Mouse (Mus musculus) megakaryocyte, embryonic 14.5 days (primary cell): Measurements from ENCODE around the gene Dis3l2. TPM values are rescaled to one million over a fixed set of nuclear protein-coding genes. Genes with fewer than 3 reads are reported as not detected.
A peak's percentile ranks its signal among the peaks of the same experiment; 100 is the strongest.

ENCODE experiments used
- H3K27me3 ChIP-seq: replicated peaks from 2 replicates; pipeline ENCODE3; 2012; ENCODE audit warnings: inconsistent platforms
- H3K36me3 ChIP-seq: replicated peaks from 2 replicates; pipeline ENCODE3; 2012; ENCODE audit warnings: low read length, inconsistent platforms, mixed read lengths
- H3K4me1 ChIP-seq: 2 replicates; pipeline ENCODE4 v1.6.1; 2012; ENCODE audit warnings: inconsistent platforms
- H3K4me3 ChIP-seq: replicated peaks from 2 replicates; pipeline ENCODE3; 2012; ENCODE audit warnings: moderate library complexity, mild to moderate bottlenecking, inconsistent platforms
- H3K9me3 ChIP-seq: 2 replicates; pipeline ENCODE4 v1.6.1; 2012; ENCODE audit warnings: inconsistent platforms
- FLI1 ChIP-seq: IDR thresholded peaks from 2 replicates; pipeline ENCODE4 v1.6.1; 2012; ENCODE audit warnings: low read length, inconsistent platforms, mixed read lengths
- GATA1 ChIP-seq: IDR thresholded peaks from 3 replicates; pipeline ENCODE4 v1.6.1; 2012; ENCODE audit warnings: mixed read lengths, low read length, inconsistent platforms, borderline replicate concordance
- polyA plus RNA-seq: library from polyadenylated mRNA; stranded (reverse); fragments of >175 nt; gene quantifications from 2 replicates; pipeline ENCODE4 v1.2.3, GENCODE M21; 2012; ENCODE audit warnings: low replicate concordance; ENCODE audit not compliant: insufficient read depth

The Dis3l2 gene
- polyA plus RNA-seq, 1 experiment, result 7.1 TPM

DNA sequence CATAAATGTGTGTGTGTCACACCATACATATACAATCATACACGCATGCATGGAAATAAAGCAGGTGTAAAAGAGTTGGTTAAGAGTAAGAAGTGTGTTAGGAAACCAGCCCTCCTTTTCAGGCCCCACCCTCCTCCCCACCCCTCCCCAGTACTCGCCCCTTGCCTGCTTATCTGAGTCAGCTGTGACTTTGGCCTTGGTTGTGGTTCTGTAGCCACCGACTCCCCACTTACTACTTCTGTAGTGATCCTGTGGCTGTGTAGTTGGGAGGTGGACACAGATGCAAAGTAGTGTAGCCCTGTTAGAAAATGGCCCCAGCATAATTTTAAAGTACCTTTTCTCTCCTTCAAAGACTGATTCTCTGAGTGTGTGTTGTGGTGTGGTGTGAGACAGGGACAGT, 318.0 kb downstream of the Dis3l2 start:
- Histone ChIP-seq H3K36me3 (peaks cover 35% of the 10 kb centered on the region), H3K9me3 (no peaks in the 10 kb centered on the region), H3K4me1 (peaks cover 8% of the 10 kb centered on the region), H3K27me3 (peaks cover 7% of the 10 kb centered on the region), H3K4me3 (peak overlapping the region; percentile 47)
- TF ChIP-seq FLI1, result no peak
- no peak for TF ChIP-seq GATA1

DNA sequence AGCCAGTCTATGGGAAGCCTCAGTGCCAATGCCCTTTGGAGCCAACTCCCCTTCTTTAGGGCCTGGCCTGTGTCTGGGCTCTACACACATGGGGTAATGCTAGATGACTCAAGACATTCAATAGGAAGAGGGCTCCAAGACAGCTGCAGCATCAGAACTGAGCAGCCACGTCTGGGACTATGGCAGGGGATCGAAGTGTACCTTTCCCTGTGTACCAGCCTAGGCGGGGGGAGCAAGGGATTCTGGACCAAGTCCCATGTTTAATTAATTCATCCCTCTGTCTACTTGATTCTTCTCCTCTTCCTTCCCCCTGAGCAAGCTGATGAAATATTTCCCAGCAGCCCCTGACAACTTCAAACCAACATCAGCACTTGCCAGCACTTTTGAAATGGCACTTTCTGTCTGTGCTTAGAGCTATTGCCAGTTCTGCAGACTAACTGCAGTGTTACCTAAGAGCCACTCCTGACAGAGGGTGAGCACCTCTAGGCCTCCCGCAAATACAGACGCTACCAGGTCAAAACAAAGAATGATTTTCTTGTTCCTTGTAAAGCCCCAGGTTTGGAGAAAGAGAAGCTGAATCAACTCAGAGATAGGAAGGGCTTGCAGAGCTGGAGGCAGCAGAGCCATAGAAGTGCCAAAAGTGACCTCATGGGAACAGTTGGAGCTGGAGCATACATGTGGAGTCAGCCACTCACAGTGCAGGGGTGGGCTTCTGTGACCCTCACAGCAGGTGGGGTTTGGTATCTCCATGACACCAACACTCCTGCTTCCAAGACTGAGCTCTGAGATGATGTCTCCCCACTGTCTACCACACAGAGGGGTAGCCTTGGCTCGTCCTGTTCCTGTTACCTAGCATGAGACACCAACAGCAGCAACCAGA, 319.9 kb downstream of the Dis3l2 start:
- H3K9me3 ChIP-seq, result no peaks in the 10 kb centered on the region
- TF ChIP-seq GATA1 (no peak), FLI1 (no peak)
- H3K27me3 ChIP-seq, result peaks cover 13% of the 10 kb centered on the region
- H3K36me3 ChIP-seq, result peaks cover 35% of the 10 kb centered on the region
- peaks cover 11% of the 10 kb centered on the region for H3K4me1 ChIP-seq
- no peak overlapping the region for H3K4me3 ChIP-seq

- Histone ChIP-seq H3K27me3 (peaks cover 17% of the 10 kb centered on the region), H3K4me3 (no peak overlapping the region), H3K4me1 (peaks cover 20% of the 10 kb centered on the region), H3K36me3 (peaks cover 35% of the 10 kb centered on the region), H3K9me3 (no peaks in the 10 kb centered on the region)
- no peak for TF ChIP-seq FLI1
- TF ChIP-seq GATA1, result no peak
These were observed 321.4 kb downstream of the Dis3l2 start for GRCm38 (mm10) chr1:87025021-87025420.

- Histone ChIP-seq H3K9me3 (no peaks in the 10 kb centered on the region), H3K4me1 (peaks cover 26% of the 10 kb centered on the region), H3K27me3 (peaks cover 23% of the 10 kb centered on the region), H3K36me3 (peaks cover 5% of the 10 kb centered on the region), H3K4me3 (no peak overlapping the region)
- TF ChIP-seq GATA1, result no peak
- no peak for TF ChIP-seq FLI1
These were observed 325.2 kb downstream of the Dis3l2 start for GRCm38 (mm10) chr1:87028786-87029185.

DNA sequence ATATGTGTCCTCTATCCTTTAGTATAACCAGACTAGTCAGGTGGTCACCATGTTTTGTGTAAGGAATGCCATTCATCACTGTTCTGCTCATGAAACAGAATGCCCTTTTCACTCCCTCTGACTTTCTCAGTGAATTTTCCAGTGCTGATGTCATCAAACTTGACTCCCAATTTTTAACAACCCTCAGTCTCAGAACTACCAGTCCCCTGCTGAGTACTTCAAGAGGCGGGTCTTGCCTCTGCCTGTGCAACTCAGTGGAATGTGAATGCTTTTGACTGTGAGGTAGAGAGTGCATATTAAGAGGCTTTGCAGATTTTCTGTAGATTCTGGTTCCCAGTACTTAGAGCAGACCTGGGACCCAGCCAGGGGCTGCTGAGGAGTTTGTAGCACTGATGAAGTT, 327.0 kb downstream of the Dis3l2 start:
- Histone ChIP-seq H3K4me3 (no peak overlapping the region), H3K36me3 (no peaks in the 10 kb centered on the region), H3K4me1 (peaks cover 36% of the 10 kb centered on the region), H3K27me3 (peaks cover 25% of the 10 kb centered on the region), H3K9me3 (no peaks in the 10 kb centered on the region)
- no peak for TF ChIP-seq FLI1
- TF ChIP-seq GATA1, result no peak

DNA sequence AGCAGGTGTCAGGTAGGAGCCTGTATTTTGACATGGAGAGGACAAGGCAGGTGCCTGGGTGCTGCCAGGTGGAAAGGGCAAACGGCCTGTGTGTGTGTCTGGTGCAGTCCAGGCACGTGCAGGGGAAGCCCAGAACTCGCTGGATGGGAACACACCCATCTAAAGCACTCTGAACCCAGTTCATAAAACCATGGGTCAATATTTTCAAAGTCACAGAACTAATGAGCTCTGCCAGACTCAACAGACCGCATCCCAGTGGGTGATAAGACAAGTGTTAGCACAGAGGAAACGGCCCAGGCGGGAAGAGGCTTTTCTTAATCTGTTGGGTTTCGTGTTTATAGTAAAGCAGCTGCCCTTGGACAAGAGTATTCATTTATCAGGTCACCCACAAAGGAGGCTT, 328.9 kb downstream of the Dis3l2 start:
- Histone ChIP-seq H3K9me3 (no peaks in the 10 kb centered on the region), H3K4me3 (no peak overlapping the region), H3K4me1 (peaks cover 48% of the 10 kb centered on the region), H3K27me3 (peaks cover 20% of the 10 kb centered on the region), H3K36me3 (peaks cover 2% of the 10 kb centered on the region)
- TF ChIP-seq GATA1 (no peak), FLI1 (no peak)

DNA sequence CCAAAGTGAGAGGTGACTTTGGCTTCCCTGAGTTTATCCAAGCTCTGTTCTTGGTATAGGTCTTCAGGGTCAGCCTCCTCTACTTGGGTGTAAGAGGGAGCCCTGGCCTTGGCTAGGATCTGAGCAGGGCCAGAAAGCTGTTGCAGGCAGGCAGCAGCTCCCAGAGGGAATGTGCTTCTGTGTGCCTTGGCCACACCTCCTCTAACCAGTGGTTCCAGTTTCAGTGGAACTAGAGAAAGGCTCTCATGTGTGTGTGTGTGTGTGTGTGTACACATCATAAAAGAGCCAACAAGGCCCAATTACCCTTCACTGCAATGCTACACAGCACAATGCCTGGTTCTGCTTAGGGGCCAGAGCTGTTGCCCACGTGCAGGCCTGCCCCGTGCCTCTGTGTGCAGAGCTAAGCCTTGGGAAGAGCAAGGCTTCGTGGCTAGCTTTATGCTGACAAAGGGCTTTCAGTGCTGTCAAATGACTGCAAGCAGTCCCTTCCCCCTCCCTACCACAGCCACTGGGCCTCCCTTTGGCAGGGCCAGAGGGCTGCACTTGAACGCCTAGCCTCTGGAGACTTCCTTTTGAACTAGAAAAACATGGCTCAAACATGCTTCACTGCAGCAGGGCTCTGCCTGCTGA, 332.0 kb downstream of the Dis3l2 start:
- peaks cover 7% of the 10 kb centered on the region for H3K27me3 ChIP-seq
- TF ChIP-seq FLI1, result no peak
- no peak for TF ChIP-seq GATA1
- peaks cover 55% of the 10 kb centered on the region for H3K4me1 ChIP-seq
- H3K36me3 ChIP-seq, result peaks cover 2% of the 10 kb centered on the region
- H3K4me3 ChIP-seq, result peak overlapping the region; percentile 72
- no peaks in the 10 kb centered on the region for H3K9me3 ChIP-seq

GRCm38 (mm10) chr1:87036334-87036733, 332.7 kb downstream of the Dis3l2 start:
- Histone ChIP-seq H3K4me1 (peaks cover 57% of the 10 kb centered on the region), H3K9me3 (no peaks in the 10 kb centered on the region), H3K27me3 (peaks cover 8% of the 10 kb centered on the region), H3K4me3 (peak overlapping the region; percentile 21), H3K36me3 (peaks cover 2% of the 10 kb centered on the region)
- no peak for TF ChIP-seq FLI1
- no peak for TF ChIP-seq GATA1

DNA sequence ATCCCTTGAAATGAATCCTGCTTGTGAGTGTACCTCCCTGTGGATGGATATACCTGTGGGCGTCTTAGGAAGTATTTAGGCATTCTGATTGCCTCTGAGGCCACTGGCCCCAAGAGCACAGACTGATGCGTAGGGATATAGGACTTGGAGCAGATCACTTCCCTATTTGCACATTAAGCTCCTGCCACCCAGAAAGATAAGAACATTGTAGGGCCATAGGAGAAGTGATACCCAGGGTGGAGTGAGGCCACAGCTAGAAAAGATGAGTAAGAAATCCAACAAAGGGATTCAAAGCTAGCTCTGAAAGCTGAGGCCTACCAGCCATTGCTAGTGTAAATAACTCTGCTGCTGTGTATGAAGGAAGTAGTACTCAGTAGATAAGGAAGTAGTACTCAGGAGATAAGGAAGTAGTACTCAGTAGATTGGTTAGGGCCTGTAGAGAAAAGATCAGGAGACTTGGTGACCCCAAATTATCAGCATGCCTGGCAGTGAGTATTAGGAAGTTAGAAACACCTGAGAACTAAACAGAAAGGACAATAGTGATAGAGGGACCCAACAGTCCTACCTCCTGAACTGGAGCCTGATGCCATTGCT, 335.0 kb downstream of the Dis3l2 start:
- H3K36me3 ChIP-seq, result peaks cover 2% of the 10 kb centered on the region

DNA sequence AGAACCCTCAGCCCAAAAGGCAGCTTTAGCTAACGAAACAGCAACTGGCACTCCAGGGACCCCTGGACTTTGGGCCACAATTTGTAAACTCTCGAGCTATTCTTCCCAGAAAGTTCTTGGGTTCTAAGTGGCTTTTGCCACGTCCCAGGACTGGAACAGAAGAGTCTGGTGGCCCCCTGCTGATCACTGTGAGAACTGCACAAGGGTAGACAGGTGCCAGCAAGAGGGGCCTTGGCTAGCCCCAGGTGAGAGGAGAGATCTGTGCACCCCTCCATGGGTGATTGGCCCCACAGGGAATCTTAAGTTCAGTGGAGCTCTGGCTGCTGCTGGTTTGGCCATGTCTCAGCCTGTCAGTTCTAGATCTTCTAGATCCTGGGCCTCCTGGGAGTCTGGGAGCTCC, 337.5 kb downstream of the Dis3l2 start:
- Histone ChIP-seq H3K4me3 (no peak overlapping the region), H3K4me1 (peaks cover 32% of the 10 kb centered on the region), H3K9me3 (no peaks in the 10 kb centered on the region), H3K36me3 (peaks cover 25% of the 10 kb centered on the region), H3K27me3 (peaks cover 3% of the 10 kb centered on the region)
- TF ChIP-seq GATA1 (no peak), FLI1 (no peak)

More for the DNA sequence above, 335.0 kb downstream of the Dis3l2 start:
- Histone ChIP-seq H3K4me1 (peaks cover 43% of the 10 kb centered on the region), H3K9me3 (no peaks in the 10 kb centered on the region), H3K4me3 (no peak overlapping the region), H3K27me3 (peaks cover 5% of the 10 kb centered on the region)
- TF ChIP-seq FLI1, result no peak
- TF ChIP-seq GATA1, result no peak
